Mouse (Mus musculus): ENCODE measurements at regions not wholly inside any gene's neighbourhood (a gene's known extent, or its start where the extent isn't known, plus 50 kb on each side); places are given as distances from the start of the nearest gene placed in this dataset.

GRCm38 (mm10) chr16:86586044-86586443 lies 684.4 kb upstream of the Adamts5 start:
- H3K4me2 ChIP-seq (ENCODE audit: insufficient read depth, low read depth, poor library complexity, severe bottlenecking), result no peak overlapping the region
- no peak overlapping the region for H3K9ac ChIP-seq (ENCODE audit: insufficient read depth, low read depth)
- dilution Hi-C loops (cut with MboI; ENCODE audit: extremely low pct_ligation_motif_present, extremely low pct_unique_long_range_greater_than_20kb, low sequenced_read_pairs), result no loop called here
- no peaks in the 10 kb centered on the region for H3K27me3 ChIP-seq (replicated peaks)
- TF ChIP-seq ZC3H11A (IDR thresholded peaks at IDR 0.05; ENCODE audit: low read depth, low read length), result no peak
- no peak for TF ChIP-seq SIN3A (IDR thresholded peaks at IDR 0.05; ENCODE audit: low read length)
- no peak for TF ChIP-seq SMC3 (IDR thresholded peaks at IDR 0.05; ENCODE audit: low read depth, low read length)
- no peak for TF ChIP-seq JUND (conservative IDR thresholded peaks at IDR 0.05; ENCODE audit: low read depth, low read length)
- no peak for TF ChIP-seq JUN (IDR thresholded peaks at IDR 0.05; ENCODE audit: insufficient read depth, low read depth, low read length)
- no peak for TF ChIP-seq TBP (conservative IDR thresholded peaks at IDR 0.05; ENCODE audit: low read depth, low read length)
- TF ChIP-seq MAFK (IDR thresholded peaks at IDR 0.05; ENCODE audit: insufficient replicate concordance, low read length), result no peak
- H3K4me3 ChIP-seq (replicated peaks in 1 of 3; ENCODE audit: low read depth in 2 of 3, low read length in 2 of 3, poor library complexity in 1 of 3), result no peak overlapping the region
- H3K79me2 ChIP-seq (replicated peaks; ENCODE audit: control insufficient read depth, extremely low read depth, insufficient read depth, poor library complexity, severe bottlenecking), result no peaks in the 10 kb centered on the region
- DNase-seq (ENCODE audit: extremely low read depth), result no peak
- in situ Hi-C loops (cut with MboI; ENCODE audit: low pct_ligation_motif_present, low pct_unique_long_range_greater_than_20kb, low sequenced_read_pairs), result no loop called here
- no peaks in the 10 kb centered on the region for H3K4me1 ChIP-seq (ENCODE audit: control insufficient read depth in 1 of 2, insufficient read depth in 2 of 2)
- no peaks in the 10 kb centered on the region for H3K36me3 ChIP-seq (replicated peaks in 1 of 2; ENCODE audit: control insufficient read depth in 1 of 2, insufficient read depth in 1 of 2, low read length in 1 of 2)
- H3K27ac ChIP-seq (ENCODE audit: insufficient read depth, low read depth), result no peak overlapping the region
- no peaks in the 10 kb centered on the region for H3K9me3 ChIP-seq (replicated peaks; ENCODE audit: low read length)

- dilution Hi-C loops (cut with MboI; ENCODE audit: extremely low pct_ligation_motif_present, extremely low pct_unique_long_range_greater_than_20kb, low sequenced_read_pairs), result no loop called here
- DNase-seq (ENCODE audit: extremely low read depth), result no peak
- H3K27ac ChIP-seq (ENCODE audit: insufficient read depth, low read depth), result no peak overlapping the region
- H3K79me2 ChIP-seq (replicated peaks; ENCODE audit: control insufficient read depth, extremely low read depth, insufficient read depth, poor library complexity, severe bottlenecking), result no peaks in the 10 kb centered on the region
- H3K27me3 ChIP-seq (replicated peaks), result no peaks in the 10 kb centered on the region
- no peaks in the 10 kb centered on the region for H3K36me3 ChIP-seq (replicated peaks in 1 of 2; ENCODE audit: control insufficient read depth in 1 of 2, insufficient read depth in 1 of 2, low read length in 1 of 2)
- TF ChIP-seq MXI1 (IDR thresholded peaks at IDR 0.05; ENCODE audit: low read depth, low read length) (no peak), MAX (IDR thresholded peaks at IDR 0.05; ENCODE audit: low read length) (no peak), KAT2A (IDR thresholded peaks at IDR 0.05; ENCODE audit: insufficient replicate concordance, low read length) (no peak)
- in situ Hi-C loops (cut with MboI; ENCODE audit: low pct_ligation_motif_present, low pct_unique_long_range_greater_than_20kb, low sequenced_read_pairs), result no loop called here
- no peaks in the 10 kb centered on the region for H3K4me1 ChIP-seq (ENCODE audit: control insufficient read depth in 1 of 2, insufficient read depth in 2 of 2)
- H3K9ac ChIP-seq (ENCODE audit: insufficient read depth, low read depth), result no peak overlapping the region
- no peak overlapping the region for H3K4me3 ChIP-seq (replicated peaks in 1 of 3; ENCODE audit: low read depth in 2 of 3, low read length in 2 of 3, poor library complexity in 1 of 3)
- no peaks in the 10 kb centered on the region for H3K9me3 ChIP-seq (replicated peaks; ENCODE audit: low read length)
- no peak overlapping the region for H3K4me2 ChIP-seq (ENCODE audit: insufficient read depth, low read depth, poor library complexity, severe bottlenecking)
Observed at GRCm38 (mm10) chr16:86578281-86578680, 676.7 kb upstream of the Adamts5 start.

GRCm38 (mm10) chr16:86547465-86548043 lies 645.9 kb upstream of the Adamts5 start:
- TF ChIP-seq USF1 (IDR thresholded peaks at IDR 0.05; ENCODE audit: low read depth, low read length) (no peak), IRF4 (IDR thresholded peaks at IDR 0.05; ENCODE audit: low read depth, low read length) (no peak), JUND (conservative IDR thresholded peaks at IDR 0.05; ENCODE audit: low read depth, low read length) (no peak), TBP (conservative IDR thresholded peaks at IDR 0.05; ENCODE audit: low read depth, low read length) (no peak), USF2 (conservative IDR thresholded peaks at IDR 0.05; ENCODE audit: low read depth, low read length) (no peak), ZKSCAN1 (IDR thresholded peaks at IDR 0.05; ENCODE audit: borderline replicate concordance, low read depth, low read length) (no peak), HCFC1 (IDR thresholded peaks at IDR 0.05; ENCODE audit: low read depth, low read length) (no peak), SMC3 (IDR thresholded peaks at IDR 0.05; ENCODE audit: low read depth, low read length) (no peak), E2F4 (IDR thresholded peaks at IDR 0.05; ENCODE audit: insufficient replicate concordance, low read depth, low read length) (no peak), TCF12 (IDR thresholded peaks at IDR 0.05; ENCODE audit: low read depth, low read length) (no peak), MAFK (IDR thresholded peaks at IDR 0.05; ENCODE audit: insufficient replicate concordance, low read length) (no peak), PAX5 (IDR thresholded peaks at IDR 0.05; ENCODE audit: low read length) (no peak), RCOR1 (conservative IDR thresholded peaks at IDR 0.05; ENCODE audit: low read depth, low read length) (no peak), MEF2A (IDR thresholded peaks at IDR 0.05; ENCODE audit: borderline replicate concordance, low read depth, low read length) (no peak), CTCF (conservative IDR thresholded peaks at IDR 0.05 in 1 of 2, IDR thresholded peaks at IDR 0.05 in 1 of 2; ENCODE audit: low read depth in 2 of 2, low read length in 2 of 2) (no peak), NRF1 (IDR thresholded peaks at IDR 0.05; ENCODE audit: low read depth, low read length) (no peak), ZC3H11A (IDR thresholded peaks at IDR 0.05; ENCODE audit: low read depth, low read length) (no peak), ETS1 (conservative IDR thresholded peaks at IDR 0.05; ENCODE audit: low read depth, low read length) (no peak), UBTF (IDR thresholded peaks at IDR 0.05; ENCODE audit: low read depth, low read length) (no peak), JUN (IDR thresholded peaks at IDR 0.05; ENCODE audit: insufficient read depth, low read depth, low read length) (no peak)

More at GRCm38 (mm10) chr16:86547465-86548043, 645.9 kb upstream of the Adamts5 start:
- DNase-seq (ENCODE audit: extremely low read depth), result no peak
- dilution Hi-C loops (cut with MboI; ENCODE audit: extremely low pct_ligation_motif_present, extremely low pct_unique_long_range_greater_than_20kb, low sequenced_read_pairs) (no loop called here), in situ Hi-C loops (cut with MboI; ENCODE audit: low pct_ligation_motif_present, low pct_unique_long_range_greater_than_20kb, low sequenced_read_pairs) (no loop called here)
- no peaks in the 10 kb centered on the region for H3K36me3 ChIP-seq (replicated peaks in 1 of 2; ENCODE audit: control insufficient read depth in 1 of 2, insufficient read depth in 1 of 2, low read length in 1 of 2)
- H3K4me1 ChIP-seq (ENCODE audit: control insufficient read depth in 1 of 2, insufficient read depth in 2 of 2), result no peaks in the 10 kb centered on the region
- no peak overlapping the region for H3K27ac ChIP-seq (ENCODE audit: insufficient read depth, low read depth)
- no peak overlapping the region for H3K4me2 ChIP-seq (ENCODE audit: insufficient read depth, low read depth, poor library complexity, severe bottlenecking)
- H3K4me3 ChIP-seq (replicated peaks in 1 of 3; ENCODE audit: low read depth in 2 of 3, low read length in 2 of 3, poor library complexity in 1 of 3), result no peak overlapping the region
- no peaks in the 10 kb centered on the region for H3K27me3 ChIP-seq (replicated peaks)
- H3K9ac ChIP-seq (ENCODE audit: insufficient read depth, low read depth), result no peak overlapping the region
- H3K9me3 ChIP-seq (replicated peaks; ENCODE audit: low read length), result no peaks in the 10 kb centered on the region
- H3K79me2 ChIP-seq (replicated peaks; ENCODE audit: control insufficient read depth, extremely low read depth, insufficient read depth, poor library complexity, severe bottlenecking), result no peaks in the 10 kb centered on the region

Data from CH12.LX (cell line).